In genomic region chr2:81023620-81024019, GRCm38 (mm10) we compare ENCODE assay signal across 32 mouse cellular contexts.
DNase-seq lines count a peak whose midpoint lies in the region; ATAC-seq lines count a peak whose summit lies in the region.
"Had no signal": no experiment of that assay in that cellular context is flagged by ENCODE, and none has a peak within 500 bp of the region (broad histone marks: within the 10 kb centered on the region; RNA-seq: fewer than 3 reads in every experiment).

No protein-coding gene starts in this region.

- intact Hi-C loops in heart, postnatal 10 days (cut with DNase I) = no loop called here

- no peaks in the 10 kb centered on the region for H3K9me3 ChIP-seq in heart, embryonic 10.5 days
- no peaks in the 10 kb centered on the region for H3K9me3 ChIP-seq in heart, embryonic 14.5 days (ENCODE audit: control insufficient read depth, low read length)
- H3K9me3 ChIP-seq: embryonic facial prominence, embryonic 10.5 days; forebrain, embryonic 12.5 days; hindbrain, embryonic 12.5 days; kidney, embryonic 15.5 days had no signal

- no peak overlapping the region for H3K4me2 ChIP-seq in heart, embryonic 14.5 days (ENCODE audit: low read length)
- H3K4me2 ChIP-seq: embryonic facial prominence, embryonic 13.5 days; forebrain, embryonic 12.5 days; hindbrain, embryonic 12.5 days; hindbrain, embryonic 15.5 days; kidney, embryonic 15.5 days had no signal

- DNase-seq in heart, embryonic 10.5 days (ENCODE audit: low spot score) = no peak
- no peak for DNase-seq in heart, adult 9 months (ENCODE audit: low spot score in 2 of 2)
- no peak for DNase-seq in heart, adult 8-10 months (ENCODE audit: low spot score)
- DNase-seq in ZHBTc4 (ENCODE audit: low read depth, low spot score) = peak; percentile 5
- peak; percentile 9 to 35 for DNase-seq in heart, postnatal 10 days
- DNase-seq in urinary bladder, adult 2 months (ENCODE audit: low spot score) = no peak
- DNase-seq in left cerebral cortex, adult 11 months (ENCODE audit: low spot score) = no peak
- DNase-seq: adrenal gland, adult 8-10 months; adrenal gland, postnatal 25 days; B cell, adult 2 months; cerebellum, adult 11-12 months; cerebellum, adult 8-10 months; cerebellum, postnatal 10 days; cerebellum, postnatal 36 days; embryo, embryonic 11 days; gastrocnemius, postnatal 10 days; gastrocnemius, postnatal 36 days; kidney, adult 8-10 months had no signal

- H3K27ac ChIP-seq in heart, embryonic 10.5 days = peak overlapping the region; percentile 64
- H3K27ac ChIP-seq in heart, embryonic 14.5 days (replicated peaks in 1 of 2; ENCODE audit: control insufficient read depth in 1 of 2, insufficient read depth in 1 of 2, low read depth in 2 of 2, low read length in 2 of 2) = peak overlapping the region in 1 of 2 experiments; percentile 33; a peak in 2 of 4 replicates
- H3K27ac ChIP-seq: embryonic facial prominence, embryonic 10.5 days; embryonic facial prominence, embryonic 13.5 days; forebrain, embryonic 12.5 days; hindbrain, embryonic 12.5 days; hindbrain, embryonic 15.5 days; kidney, embryonic 15.5 days had no signal

- WGBS in heart, embryonic 10.5 days = 59% methylated on average over 3 of the region's 3 CpGs
- 36% methylated on average over 3 of the region's 3 CpGs for WGBS in heart, embryonic 14.5 days

- H3K4me1 ChIP-seq in heart, embryonic 10.5 days = no peaks in the 10 kb centered on the region
- no peaks in the 10 kb centered on the region for H3K4me1 ChIP-seq in heart, embryonic 14.5 days (ENCODE audit: control insufficient read depth in 2 of 2, insufficient read depth in 2 of 2, low read length in 2 of 2)
- H3K4me1 ChIP-seq: embryonic facial prominence, embryonic 10.5 days; embryonic facial prominence, embryonic 13.5 days; forebrain, embryonic 12.5 days; hindbrain, embryonic 12.5 days; hindbrain, embryonic 15.5 days; kidney, embryonic 15.5 days had no signal

- no peak overlapping the region for H3K4me3 ChIP-seq in heart, embryonic 10.5 days
- no peak overlapping the region for H3K4me3 ChIP-seq in heart, embryonic 14.5 days (ENCODE audit: control insufficient read depth in 1 of 2, insufficient read depth in 1 of 2, low read depth in 1 of 2, low read length in 2 of 2)
- H3K4me3 ChIP-seq: embryonic facial prominence, embryonic 10.5 days; embryonic facial prominence, embryonic 13.5 days; erythroblast, embryonic 14.5 days; forebrain, embryonic 12.5 days; hindbrain, embryonic 12.5 days; hindbrain, embryonic 15.5 days; kidney, embryonic 15.5 days had no signal

- no peaks in the 10 kb centered on the region for H3K36me3 ChIP-seq in heart, embryonic 10.5 days
- H3K36me3 ChIP-seq in heart, embryonic 14.5 days (ENCODE audit: control insufficient read depth, insufficient read depth, low read length) = no peaks in the 10 kb centered on the region
- H3K36me3 ChIP-seq: embryonic facial prominence, embryonic 10.5 days; embryonic facial prominence, embryonic 13.5 days; forebrain, embryonic 12.5 days; G1E; hindbrain, embryonic 12.5 days; hindbrain, embryonic 15.5 days; kidney, embryonic 15.5 days had no signal

- peak; percentile 71; the same call in 1 of the 2 replicates for ATAC-seq in heart, embryonic 14.5 days (ENCODE audit: insufficient number of reproducible peaks, insufficient read depth, low FRiP score, low read depth)
- ATAC-seq: activated CD4-positive, CD25-positive, alpha-beta regulatory T cell, adult 4 months; forebrain, embryonic 16.5 days; intestine, postnatal 0 days; Patski had no signal

- H3K27me3 ChIP-seq in heart, embryonic 10.5 days (ENCODE audit: insufficient read depth, poor library complexity, severe bottlenecking) = no peaks in the 10 kb centered on the region
- H3K27me3 ChIP-seq in heart, embryonic 14.5 days (ENCODE audit: control insufficient read depth, insufficient read depth, low read length) = no peaks in the 10 kb centered on the region
- H3K27me3 ChIP-seq: CH12.LX; embryonic facial prominence, embryonic 13.5 days; forebrain, embryonic 12.5 days; hindbrain, embryonic 12.5 days; hindbrain, embryonic 15.5 days; kidney, embryonic 15.5 days; Patski had no signal

- no peak overlapping the region for H3K9ac ChIP-seq in heart, embryonic 14.5 days (ENCODE audit: low read length)
- H3K9ac ChIP-seq: embryonic facial prominence, embryonic 13.5 days; forebrain, embryonic 12.5 days; hindbrain, embryonic 12.5 days; hindbrain, embryonic 15.5 days; kidney, embryonic 15.5 days had no signal

Comparison
In these comparisons a context has a peak if more than half of its experiments do, and no peak if none do; other contexts are left out.
1. DNase-seq: peak in ZHBTc4 (single experiment) and heart, postnatal 10 days (2 of 2); none in heart, embryonic 10.5 days (single experiment), heart, adult 9 months (0 of 2), heart, adult 8-10 months (single experiment), urinary bladder, adult 2 months (single experiment) and left cerebral cortex, adult 11 months (single experiment).